Mouse (Mus musculus) urinary bladder, postnatal 14 days (tissue): ENCODE measurements at regions not wholly inside any gene's neighbourhood (a gene's known extent, or its start where the extent isn't known, plus 50 kb on each side); places are given as distances from the start of the nearest gene placed in this dataset.
"Not testable (repeated sequence)": the region's sequence is repeated elsewhere in the genome, so short reads cannot be mapped to it uniquely, and the experiment has no call there.

ENCODE experiments used
- DNase-seq: peaks from one replicate; pipeline ENCODE4 v3.0.0; 2021; ENCODE audit warnings: low spot score

DNA sequence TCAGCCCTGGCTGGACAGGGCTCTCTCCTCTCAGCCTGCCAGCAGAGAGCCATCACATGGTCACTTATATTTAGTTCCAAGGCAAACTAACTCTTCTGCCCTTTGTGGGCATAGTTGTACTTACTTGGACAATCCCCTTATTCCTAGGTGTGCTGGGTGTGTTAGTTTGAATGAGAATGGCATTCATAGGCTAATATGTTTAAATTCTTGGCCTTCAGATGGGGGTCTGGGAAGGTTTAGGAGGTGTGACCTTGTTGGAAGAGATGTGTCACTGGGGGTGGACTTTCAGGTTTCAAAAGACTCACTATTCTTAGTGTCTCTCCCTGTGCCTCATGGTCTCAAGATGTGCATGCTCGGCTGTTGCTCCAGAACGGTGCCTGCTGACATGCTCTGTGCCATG, 250.5 kb upstream of the Myo3a start:
- no peak for DNase-seq

DNA sequence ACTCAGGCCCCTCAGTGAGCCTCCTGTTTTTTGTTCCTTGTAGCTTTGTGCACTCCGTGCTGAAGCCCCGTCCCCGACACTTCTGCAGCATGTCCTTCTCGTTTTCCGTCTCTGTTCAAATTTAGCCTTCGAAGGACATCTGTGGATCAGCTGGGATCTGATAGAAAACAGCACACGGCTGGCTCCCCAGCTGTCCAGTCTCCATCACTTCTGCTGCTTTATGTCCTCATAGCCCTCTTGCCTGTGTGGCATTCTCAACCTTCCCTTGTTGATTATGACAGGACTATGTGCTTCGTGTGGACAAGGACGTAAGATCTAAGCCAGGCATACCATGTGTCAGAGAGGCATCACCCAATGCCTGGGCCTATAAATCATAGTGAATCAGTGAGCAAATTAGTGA, 247.1 kb upstream of the Myo3a start:
- DNase-seq: no peak

DNA sequence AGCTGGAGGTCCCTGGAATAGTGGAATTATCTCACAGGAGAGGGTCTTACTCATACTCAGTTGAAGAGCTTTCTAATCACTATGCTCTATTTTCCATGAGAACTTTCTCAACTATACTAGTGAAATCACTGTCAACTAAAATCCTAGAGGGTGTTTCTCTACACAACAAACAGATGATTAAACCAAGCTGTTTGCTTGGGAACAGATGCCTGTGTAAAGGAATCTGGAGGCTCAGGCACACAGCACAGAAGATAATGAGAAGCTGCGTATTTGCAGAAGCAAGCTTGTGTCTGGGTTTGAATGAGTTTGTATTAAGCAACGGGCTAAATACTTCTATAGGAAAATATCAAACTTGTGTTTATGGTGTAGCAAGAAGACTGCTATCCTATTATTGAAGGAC, 202.9 kb upstream of the Myo3a start:
- no peak for DNase-seq

DNA sequence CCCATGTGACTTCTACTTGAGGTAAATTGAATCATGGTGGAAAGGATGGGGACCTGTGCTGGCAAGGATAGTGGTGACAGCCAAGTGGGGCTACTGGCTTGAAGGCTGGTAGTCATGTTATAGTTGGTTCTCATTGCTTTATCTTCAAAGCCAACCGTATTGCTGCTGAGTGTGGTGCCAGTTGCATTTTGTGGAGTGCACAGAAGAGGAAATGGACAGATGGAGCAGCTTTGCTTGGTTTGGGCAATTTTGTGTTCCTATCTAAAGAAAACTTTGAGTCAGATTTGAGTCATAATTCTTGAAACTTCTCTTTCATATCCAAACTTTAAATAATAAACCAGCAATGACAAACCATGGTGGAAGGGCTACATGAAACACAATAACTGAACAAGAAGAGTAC, 200.5 kb upstream of the Myo3a start:
- DNase-seq: no peak

DNA sequence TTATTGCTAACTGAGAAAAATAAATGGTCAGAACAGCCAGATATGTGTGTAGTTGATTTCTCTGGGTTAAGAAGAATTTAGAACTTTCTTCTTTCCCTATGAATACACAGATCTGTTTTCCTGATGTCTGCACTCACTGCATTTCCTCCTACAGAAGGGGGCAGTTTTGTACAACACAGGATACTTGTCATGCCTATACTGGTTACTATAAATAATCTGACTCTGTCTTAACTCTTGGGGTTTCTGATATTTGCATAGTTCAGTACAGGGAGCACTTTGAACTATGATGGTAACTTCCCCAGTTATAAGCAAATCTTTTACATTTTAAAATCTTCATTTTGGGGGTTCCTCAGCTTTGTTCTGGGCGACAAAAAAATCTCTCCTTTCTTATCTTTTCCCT, 198.7 kb upstream of the Myo3a start:
- DNase-seq: no peak

DNA sequence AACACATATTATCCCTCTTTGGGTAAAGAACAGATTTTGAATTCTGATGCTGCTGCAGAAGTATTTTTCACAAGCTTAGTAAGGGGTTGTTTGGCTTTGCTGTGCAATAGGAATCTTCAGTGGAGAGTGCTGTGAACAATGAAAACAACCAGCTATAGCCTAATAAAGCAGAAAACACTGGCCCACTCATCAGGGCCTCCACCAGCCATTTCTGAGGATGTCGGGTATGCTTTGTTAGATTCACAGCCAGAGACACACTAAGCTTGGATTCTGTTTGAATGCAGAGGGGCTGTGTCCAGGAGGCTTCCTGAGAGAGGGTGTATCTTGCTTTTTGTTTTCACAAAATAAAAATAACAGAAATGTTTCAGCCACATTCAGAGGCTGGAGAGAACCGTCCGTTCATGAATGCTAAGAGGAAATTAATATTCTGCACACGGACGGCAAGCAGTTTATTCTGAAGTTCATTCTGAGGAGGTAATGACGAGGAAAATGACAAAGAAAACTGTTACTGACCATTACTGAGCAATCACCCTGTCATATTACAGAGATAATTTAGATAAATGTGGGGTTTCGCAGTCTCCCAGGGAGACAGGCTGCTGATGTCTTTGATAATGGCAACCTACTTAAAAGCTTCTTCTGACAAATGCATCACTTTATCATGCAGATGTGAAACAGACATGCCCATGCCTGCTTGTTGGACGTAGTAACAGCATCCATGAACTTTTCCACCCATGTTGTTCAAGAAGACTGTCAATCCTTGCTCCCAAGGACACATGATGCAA, 198.1 kb upstream of the Myo3a start:
- no peak for DNase-seq

DNA sequence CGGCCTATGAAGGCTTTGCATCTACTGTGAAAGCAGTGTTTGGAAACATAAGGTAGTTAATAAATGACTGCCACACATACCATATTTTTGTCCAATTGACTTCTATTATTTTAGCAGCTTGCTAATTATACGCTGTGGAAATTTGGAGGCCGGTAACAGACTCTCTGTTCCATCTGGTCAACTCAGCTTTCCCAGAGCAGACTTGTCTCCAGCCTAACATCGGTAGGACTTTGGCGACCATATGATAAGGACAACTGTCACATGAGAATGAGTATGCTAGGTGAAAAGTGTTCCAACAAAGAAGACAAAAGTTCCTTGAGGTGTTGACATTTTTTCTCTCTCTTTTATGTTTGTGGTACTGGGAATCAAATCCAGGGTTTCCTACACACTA, 197.5 kb upstream of the Myo3a start:
- no peak for DNase-seq

DNA sequence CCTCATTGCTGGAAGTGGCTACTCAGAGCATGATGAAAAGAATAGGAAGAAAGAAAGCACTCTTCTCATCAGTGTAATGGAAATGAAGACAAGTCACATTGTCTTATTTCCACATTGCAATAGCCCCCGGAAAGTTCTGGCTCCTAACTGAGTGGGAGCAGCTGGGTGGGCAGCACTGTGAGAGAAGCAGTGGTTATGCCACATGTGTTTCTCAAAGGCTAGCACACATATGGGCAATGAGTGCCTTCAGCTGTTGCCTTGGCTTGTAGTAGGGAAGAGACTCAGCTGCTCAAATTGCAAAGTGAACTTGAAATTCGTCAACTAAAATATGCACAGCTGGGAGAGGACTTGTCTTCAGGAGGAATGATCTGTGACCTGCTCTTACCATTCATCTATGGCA, 190.5 kb upstream of the Myo3a start:
- no peak for DNase-seq

DNA sequence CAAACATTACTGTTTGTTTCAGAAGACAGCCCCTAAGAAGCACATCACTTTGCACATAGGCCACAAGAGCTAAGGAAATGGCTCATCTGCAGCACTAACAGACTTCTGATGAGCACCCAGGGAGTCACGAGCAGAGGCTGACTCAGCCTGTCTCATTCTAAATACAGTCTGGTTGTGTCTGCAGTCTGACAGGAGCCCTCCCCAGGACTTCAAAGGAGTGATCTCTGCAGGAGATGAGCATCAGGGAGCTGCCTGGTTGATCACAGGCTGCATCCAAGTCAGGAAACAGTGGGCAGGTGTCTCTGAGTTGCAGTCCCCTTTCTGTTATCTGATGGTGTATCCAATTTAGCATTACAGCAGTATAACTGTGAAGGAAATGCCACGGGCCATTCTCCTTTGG, 188.5 kb upstream of the Myo3a start:
- DNase-seq: no peak

DNA sequence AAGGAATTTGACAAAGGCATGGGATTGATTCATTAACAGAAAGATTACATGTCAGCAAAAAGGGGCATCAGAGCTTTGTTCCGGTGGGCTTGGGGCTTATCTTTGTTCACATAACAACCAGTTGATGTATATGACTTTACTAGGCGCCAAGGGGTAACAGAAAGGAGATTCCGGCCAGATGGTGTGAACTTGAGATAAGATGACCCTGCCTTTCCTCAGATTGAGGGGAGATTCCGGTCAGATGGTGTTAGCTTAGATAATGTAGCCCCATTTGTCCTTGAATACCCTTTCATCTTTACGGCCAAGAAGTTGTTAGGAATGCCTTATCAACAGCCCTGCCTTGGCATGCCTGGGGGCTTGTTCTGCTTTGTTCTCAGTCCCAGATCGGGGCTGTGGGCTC, 183.4 kb upstream of the Myo3a start:
- not testable (repeated sequence) for DNase-seq

DNA sequence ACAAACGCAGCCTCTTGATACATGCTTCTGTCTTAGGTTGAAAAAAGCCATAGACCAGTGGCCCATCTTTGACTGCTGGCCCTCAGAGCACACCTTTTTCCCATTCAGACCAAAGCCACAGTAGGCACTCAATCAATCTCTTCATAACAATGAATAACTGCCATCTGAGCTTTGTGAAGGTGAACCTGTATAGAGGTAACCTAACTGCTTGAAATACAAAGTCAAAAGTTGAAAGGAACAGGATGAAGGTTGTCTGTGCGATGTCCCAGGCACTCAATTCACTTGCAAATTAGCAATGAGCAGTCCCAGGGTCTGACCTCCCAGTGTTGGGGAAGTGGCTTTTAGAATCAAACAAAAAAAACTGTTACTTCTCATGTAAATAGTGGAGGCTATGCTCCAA, 182.4 kb upstream of the Myo3a start:
- DNase-seq: no peak

DNA sequence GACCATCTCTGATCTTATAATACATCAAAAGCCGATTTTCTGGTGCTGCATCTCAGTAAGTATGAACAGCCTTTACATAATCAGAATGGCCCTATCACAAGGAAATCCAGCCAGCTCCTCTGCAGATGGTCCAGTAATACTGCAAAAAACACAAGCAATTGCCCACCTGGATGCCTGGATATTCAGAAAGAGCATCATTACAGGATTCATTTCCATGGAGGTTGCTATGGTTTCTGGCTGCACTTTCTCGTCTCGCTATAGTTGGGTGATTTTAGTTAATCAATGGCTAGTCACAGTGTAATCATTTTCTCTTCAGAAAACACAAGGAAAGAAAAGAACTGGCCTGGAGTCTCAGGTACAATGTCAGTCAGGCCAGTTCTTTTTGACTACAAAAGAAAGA, 179.8 kb upstream of the Myo3a start:
- DNase-seq: no peak

DNA sequence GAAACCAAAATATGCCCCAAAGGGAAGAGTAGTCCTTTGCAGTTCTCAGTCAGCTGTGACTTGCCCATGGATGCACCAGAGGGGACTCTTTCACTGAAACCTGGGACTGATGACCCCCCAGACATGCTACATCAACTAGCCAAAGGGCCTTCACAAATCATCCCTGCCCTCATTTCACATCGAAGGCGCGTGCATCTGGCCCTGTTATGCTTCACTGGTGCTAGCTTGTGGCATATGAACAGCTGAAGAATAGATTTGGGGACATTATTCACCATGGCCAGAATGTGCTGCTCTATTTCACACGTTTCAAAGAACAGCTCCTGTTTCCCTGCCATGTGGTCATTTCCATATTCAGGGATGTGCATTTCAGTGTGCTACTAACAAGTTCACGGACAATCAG, 160.8 kb upstream of the Myo3a start:
- DNase-seq: no peak

DNA sequence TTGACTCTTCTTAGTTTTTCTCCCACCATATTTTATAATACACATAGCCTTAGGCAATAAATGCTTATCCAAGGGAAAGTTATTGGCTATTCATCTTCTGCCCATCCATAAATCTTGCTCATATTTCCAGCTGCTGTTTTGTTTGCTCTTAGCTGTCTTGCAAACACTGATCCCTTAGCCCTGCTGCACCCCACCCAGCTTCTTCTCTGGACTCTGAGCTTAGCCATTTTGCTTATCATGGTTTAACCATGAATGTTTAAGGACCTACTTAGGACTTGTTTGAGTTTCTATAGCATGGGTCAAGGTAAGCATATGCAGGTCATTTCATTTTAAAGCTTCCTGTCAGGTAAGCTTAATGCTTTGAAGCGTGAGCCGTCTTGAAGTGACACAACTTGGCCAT, 130.5 kb upstream of the Myo3a start:
- no peak for DNase-seq

DNA sequence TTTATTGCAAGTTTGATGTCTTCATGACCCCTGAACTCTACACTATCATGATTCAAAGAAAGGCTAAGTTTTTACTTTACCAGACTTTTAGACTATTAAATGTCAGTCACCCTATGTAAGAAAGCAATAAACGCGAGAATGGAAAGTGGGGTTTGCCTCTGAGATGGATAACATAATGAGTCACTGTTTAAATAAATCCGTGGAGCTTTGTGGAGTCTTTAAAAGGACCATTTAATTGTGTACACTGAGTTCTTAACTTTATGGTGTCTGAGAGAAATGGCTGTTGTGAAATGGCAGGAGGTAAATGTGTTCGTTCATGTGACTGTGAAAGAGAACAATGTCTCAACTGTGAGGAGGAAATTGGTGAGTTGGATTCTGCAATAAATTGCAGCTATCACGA, 122.2 kb upstream of the Myo3a start:
- no peak for DNase-seq

DNA sequence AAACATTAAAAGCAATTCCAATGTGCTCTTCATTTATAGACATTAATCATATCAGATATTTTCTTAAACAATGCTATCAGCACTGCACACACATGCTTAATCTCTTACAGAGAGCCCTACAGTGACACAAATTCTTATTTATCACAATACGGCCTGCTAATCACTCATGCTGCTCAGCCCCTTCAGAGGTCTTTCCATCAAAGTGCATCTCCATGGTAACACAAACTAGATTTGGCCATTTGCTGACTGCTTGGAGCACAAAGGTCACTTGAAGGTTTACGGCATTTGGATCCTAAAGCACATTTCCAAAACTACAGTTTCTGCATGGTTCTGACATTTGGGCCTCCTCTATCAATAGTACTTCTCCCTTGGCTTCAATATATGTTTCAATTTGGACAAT, 77.6 kb upstream of the Myo3a start:
- DNase-seq: no peak

DNA sequence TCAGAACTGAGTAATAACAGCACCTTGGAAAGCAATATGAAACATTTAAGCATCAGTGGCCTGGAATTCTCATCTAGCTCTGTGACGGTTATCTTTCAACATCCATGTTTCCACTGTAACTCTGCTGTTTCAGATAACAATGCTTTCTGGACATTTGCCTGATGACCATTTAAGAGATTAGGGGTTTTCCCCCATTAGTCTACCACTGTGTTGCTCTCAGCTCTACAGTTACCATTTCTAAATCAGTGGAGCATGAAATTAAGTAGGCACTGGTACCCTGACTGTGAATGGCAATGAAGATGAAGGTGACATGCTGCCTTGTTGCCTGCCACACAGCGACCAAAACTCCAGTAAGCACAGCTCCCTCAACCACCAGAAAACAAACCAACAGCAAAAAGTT, 70.7 kb upstream of the Myo3a start:
- DNase-seq: no peak

DNA sequence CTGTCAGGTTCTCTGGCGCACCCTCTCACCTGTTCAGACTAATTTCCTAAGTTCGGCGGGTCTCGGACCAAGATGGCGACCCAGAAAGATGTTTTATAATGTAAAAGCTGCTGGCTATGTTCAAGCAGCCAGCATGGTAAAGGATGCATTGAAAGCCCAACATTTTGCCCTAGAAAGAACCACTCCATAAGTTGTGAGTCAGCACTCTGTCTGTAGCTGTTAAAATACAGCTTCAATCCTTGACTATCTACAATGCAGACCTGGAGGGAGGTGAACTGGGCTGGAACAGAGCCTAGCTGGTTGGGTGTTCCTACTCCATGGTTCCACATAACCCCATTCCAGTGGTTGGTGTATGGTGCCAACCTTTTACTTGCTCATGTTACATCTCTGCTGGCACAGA, 61.9 kb upstream of the Myo3a start:
- DNase-seq: no peak

DNA sequence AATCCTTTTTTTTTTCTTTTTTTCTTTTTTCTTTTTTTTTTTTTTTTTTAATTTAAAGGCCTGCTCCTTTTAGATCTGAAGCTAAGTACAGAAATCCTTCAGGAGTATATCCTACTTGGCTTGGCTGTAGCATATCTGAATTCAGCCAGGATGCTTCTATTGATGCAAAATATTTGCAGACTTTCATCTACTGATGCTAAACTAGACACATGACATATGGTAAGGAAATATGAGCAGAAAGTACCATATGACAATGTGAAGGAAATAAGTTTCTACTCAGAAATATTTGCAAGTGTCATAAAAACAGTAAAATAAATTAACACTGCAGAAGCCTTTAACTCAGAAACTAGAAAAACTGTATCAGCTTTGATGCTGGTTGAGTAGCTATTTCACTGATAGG, 61.4 kb upstream of the Myo3a start:
- DNase-seq: no peak
